Mouse (Mus musculus): ENCODE measurements around the gene Gimap8. TPM values are rescaled to one million over a fixed set of nuclear protein-coding genes. Genes with fewer than 3 reads are reported as not detected.
"Not testable (repeated sequence)": the region's sequence is repeated elsewhere in the genome, so short reads cannot be mapped to it uniquely, and the experiment has no call there.

Gimap8 gene
- polyA plus RNA-seq, 1 experiment from 2014 or later = 0.52 TPM

DNA sequence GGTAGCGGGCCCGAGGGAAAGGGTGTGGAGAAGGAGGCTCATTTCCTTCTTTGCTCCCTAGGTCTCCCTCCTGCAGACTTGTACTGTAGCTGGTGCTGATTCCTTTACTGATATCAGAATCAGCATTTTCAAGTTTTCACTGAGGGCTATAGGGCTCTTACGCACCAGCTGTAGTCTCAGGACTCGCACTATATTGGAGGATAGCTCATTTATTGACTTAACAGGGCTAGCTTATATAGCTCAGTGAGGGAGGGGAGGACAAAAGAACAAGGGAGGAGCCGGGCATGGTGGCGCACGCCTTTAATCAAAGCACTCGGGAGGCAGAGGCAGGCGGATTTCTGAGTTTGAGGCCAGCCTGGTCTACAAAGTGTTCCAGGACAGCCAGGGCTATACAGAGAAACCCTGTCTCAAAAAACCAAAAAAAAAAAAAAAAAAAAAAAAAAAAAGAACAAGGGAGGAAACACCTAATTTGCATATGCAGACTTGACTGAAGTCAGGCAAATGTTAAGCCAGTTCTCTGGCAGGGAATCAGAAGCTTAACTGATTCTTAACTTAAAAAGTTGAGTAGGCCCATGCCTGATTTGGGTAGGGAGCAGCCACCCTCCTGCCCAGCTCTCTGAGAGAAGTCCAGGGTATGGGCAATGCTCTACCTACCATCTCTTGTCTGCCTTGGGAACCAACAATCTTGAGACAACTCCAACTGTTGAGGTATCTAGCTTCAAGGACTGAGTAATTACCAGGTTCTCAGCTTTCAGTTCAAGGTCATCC is 27.4 kb downstream of the Gimap8 start:
- H3K4me1 ChIP-seq = 0 out of 2 replicates have a peak, but pooled peaks cover 2% of the 10 kb centered on the region
- no peak overlapping the region for H3K27ac ChIP-seq
- no peak overlapping the region for H3K4me3 ChIP-seq
- WGBS = 96% methylated on average over 9 of the region's 9 CpGs
- ATAC-seq (replicated peaks) = no peak
- no peak overlapping the region for H3K9ac ChIP-seq
- H3K9me3 ChIP-seq = no peaks in the 10 kb centered on the region
- no peak overlapping the region for H3K4me2 ChIP-seq
- H3K36me3 ChIP-seq (replicated peaks) = no peaks in the 10 kb centered on the region
- no peaks in the 10 kb centered on the region for H3K27me3 ChIP-seq (replicated peaks)

DNA sequence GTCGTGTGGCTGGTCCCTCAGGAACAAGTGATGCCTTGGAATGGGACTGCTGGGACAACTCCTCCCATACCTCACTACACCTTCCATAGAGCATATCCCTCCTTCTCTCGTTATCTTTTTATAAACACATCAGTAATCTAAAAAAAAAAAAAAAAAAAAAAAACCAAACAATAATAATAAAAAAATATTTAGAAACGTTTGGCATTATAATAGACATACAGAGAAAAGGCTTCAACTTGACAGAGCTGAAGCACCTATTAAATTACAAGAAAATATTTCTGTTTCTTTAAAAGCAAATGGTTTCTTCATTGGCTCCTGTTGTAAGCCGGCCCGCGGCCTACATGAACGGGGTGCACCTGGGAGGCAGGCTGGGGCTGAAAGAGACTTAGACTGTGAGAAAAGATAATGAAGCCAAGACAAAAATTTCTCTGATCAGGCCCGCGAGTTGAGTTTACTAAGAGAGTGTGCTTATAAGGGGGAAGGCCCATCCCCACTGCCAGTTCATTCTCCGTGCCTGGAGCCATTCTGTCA is 28.4 kb downstream of the Gimap8 start:
- Histone ChIP-seq H3K9me3 (no peaks in the 10 kb centered on the region), H3K36me3 (replicated peaks) (no peaks in the 10 kb centered on the region), H3K4me3 (0 out of 2 replicates have a peak overlapping the region, but pooled peaks have one; percentile 9), H3K4me1 (0 out of 2 replicates have a peak, but pooled peaks cover 2% of the 10 kb centered on the region), H3K4me2 (peak overlapping the region; percentile 31), H3K27me3 (replicated peaks) (no peaks in the 10 kb centered on the region), H3K9ac (no peak overlapping the region), H3K27ac (no peak overlapping the region)
- no peak for ATAC-seq (replicated peaks)
- WGBS = 46% methylated on average over 10 of the region's 10 CpGs

DNA sequence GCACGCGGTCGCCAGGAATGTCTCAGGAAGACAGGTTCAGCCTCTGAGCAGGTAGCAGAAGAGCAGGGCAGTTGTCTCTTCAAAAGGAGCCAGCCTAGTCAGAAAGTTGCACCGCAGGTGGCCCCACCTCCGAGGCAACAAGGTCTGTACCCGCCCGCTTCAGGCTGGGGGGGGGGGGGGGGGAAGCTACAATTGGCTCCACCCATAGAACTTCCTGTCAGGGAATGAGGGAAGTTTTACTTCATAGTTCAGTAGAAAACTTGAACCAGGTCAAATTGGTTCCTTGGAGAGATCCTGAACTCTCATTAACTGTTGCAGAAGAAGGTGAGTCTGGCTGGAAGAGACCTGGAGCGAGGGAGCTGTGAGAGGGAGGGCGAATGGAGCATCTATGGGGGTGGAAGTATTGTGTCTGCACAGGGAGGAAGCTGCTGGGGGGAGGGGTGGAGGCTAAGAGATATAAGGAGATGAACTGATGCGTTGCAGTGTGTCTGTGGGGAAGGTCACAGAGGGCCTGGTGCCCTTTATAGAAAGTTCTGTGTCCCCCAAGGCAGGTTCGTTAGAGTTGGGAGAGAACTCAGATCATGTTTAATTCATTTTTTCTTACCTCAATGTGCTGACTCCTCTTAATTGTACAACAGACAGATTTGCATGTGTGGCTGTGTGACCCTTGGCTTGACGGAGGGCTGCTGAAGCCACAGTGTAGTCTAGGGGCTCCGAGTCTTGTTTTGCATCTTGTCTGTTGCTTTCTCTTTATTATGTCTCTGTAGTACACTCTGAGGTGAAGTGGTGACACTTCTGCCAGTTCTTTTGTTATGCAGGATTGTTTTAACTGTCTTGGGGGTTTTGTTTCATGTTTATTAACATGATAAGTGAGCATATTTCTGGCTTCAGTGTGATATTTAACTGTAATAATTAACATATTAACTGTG is 29.2 kb downstream of the Gimap8 start, which contains the start of gene Gimap9:
Gene Gimap9, plus strand, starts transcription at position 199 of the 929 bp plus-strand sequence.
- no peak for ATAC-seq (replicated peaks)
- peak within 1 kb of the TSS; percentile 31 for H3K4me2 ChIP-seq
- 23% methylated on average over 11 of the region's 13 CpGs for WGBS

DNA sequence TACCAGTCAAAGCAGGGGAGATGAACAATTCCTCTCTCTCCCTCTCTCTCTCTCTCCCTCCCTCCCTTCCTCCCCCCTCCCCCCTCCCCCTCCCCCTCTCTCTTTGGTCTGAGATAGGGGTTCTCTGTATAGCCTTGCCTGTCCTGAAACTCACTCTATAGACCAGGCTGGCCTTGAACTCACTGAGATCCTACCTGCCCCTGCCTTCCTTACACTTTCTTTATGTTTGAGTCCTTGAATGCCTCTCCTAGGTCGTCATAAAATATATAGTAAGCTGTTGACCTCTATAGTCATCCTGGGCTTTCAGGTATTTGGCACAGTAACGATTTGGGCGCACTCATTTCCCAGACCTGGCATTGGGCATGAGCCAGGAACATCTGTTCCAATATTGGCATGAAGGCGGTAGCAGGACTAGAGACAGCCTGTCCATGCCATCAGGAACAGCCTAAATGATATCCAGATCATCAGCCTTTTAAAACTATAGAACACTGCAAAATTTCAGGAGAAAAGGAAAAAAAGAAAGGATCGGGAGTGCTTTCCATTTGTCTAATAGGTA is 29.9 kb downstream of the Gimap8 start:
- no peaks in the 10 kb centered on the region for H3K36me3 ChIP-seq (replicated peaks)
- no peaks in the 10 kb centered on the region for H3K9me3 ChIP-seq
- H3K27ac ChIP-seq = no peak overlapping the region
- H3K4me1 ChIP-seq = 0 out of 2 replicates have a peak, but pooled peaks cover 2% of the 10 kb centered on the region
- WGBS = 82% methylated on average over 5 of the region's 5 CpGs
- H3K4me2 ChIP-seq = no peak overlapping the region
- no peaks in the 10 kb centered on the region for H3K27me3 ChIP-seq (replicated peaks)
- no peak overlapping the region for H3K4me3 ChIP-seq
- no peak for ATAC-seq (replicated peaks)
- H3K9ac ChIP-seq = no peak overlapping the region

More for the DNA sequence above, 29.2 kb downstream of the Gimap8 start, which contains the start of gene Gimap9:
- Histone ChIP-seq H3K36me3 (replicated peaks) (no peaks in the 10 kb centered on the region), H3K4me3 (peak within 1 kb of the TSS; percentile 9; the same call in 1 of the 2 replicates), H3K4me1 (0 out of 2 replicates have a peak, but pooled peaks cover 2% of the 10 kb centered on the region), H3K9ac (no peak within 1 kb of the TSS), H3K27me3 (replicated peaks) (no peaks in the 10 kb centered on the region), H3K27ac (no peak within 1 kb of the TSS), H3K9me3 (no peaks in the 10 kb centered on the region)

DNA sequence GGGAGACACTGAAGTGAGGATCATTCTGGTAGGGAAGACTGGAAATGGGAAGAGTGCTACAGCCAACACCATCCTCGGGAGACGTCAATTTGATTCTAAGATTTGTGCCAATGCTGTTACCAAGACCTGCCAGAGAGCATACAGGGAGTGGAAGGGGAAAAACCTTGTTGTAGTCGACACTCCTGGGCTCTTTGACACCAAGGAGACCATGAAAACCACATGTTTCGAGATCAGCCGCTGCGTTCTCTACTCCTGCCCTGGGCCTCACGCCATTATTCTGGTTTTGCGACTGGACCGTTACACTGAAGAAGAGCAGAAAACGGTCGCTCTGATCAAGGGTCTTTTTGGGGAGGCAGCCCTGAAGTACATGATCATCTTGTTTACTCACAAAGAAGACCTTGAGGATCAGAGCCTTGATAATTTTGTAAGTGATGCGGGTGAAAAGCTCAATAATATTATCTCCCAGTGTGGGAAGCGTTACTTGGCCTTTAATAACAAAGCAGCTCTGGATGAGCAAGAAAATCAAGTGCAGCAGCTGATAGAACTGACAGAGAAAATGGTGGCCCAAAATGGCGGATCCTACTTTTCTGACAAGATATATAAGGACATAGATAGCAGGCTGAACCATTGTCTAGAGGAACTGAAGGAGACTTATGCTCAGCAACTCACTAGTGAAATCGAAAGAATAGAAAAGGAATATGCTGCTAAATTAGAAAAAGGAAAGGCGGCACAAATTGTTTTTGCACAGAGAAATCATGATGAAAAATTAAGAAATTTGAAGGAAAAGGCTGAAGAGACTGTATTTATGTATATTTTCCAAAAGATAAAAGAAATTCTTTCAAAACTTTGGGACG is 30.7 kb downstream of the Gimap8 start:
- H3K27me3 ChIP-seq (replicated peaks) = no peaks in the 10 kb centered on the region
- H3K9ac ChIP-seq = no peak overlapping the region
- 0 out of 2 replicates have a peak, but pooled peaks cover 2% of the 10 kb centered on the region for H3K4me1 ChIP-seq
- H3K4me2 ChIP-seq = no peak overlapping the region
- H3K27ac ChIP-seq = no peak overlapping the region
- ATAC-seq (replicated peaks) = no peak
- WGBS = 94% methylated on average over 17 of the region's 17 CpGs
- no peak overlapping the region for H3K4me3 ChIP-seq
- no peaks in the 10 kb centered on the region for H3K9me3 ChIP-seq
- no peaks in the 10 kb centered on the region for H3K36me3 ChIP-seq (replicated peaks)

DNA sequence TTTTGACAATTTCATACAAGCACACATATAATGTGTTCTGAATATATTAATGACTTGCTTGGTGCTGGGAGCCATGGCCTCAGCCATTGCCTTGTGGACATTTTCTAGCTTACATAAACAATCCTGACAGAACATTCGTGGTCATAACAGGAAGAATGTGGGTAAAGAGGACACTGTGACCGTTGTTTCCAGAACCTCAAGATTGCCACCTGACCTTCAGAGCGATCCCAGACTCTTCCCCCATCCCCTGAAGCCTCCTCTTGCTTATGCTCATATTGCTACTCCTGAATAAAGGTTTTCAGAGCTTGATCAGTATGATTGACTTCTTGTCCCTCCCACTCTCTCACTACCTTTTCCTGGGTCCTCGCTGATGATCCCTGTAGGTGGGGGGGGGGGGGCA is 31.4 kb downstream of the Gimap8 start:
- Histone ChIP-seq H3K9me3 (no peaks in the 10 kb centered on the region), H3K27me3 (replicated peaks) (no peaks in the 10 kb centered on the region), H3K4me1 (0 out of 2 replicates have a peak, but pooled peaks cover 2% of the 10 kb centered on the region), H3K4me2 (no peak overlapping the region), H3K27ac (no peak overlapping the region), H3K36me3 (replicated peaks) (no peaks in the 10 kb centered on the region), H3K4me3 (no peak overlapping the region), H3K9ac (no peak overlapping the region)
- 87% methylated on average over 4 of the region's 4 CpGs for WGBS
- ATAC-seq (replicated peaks) = no peak

DNA sequence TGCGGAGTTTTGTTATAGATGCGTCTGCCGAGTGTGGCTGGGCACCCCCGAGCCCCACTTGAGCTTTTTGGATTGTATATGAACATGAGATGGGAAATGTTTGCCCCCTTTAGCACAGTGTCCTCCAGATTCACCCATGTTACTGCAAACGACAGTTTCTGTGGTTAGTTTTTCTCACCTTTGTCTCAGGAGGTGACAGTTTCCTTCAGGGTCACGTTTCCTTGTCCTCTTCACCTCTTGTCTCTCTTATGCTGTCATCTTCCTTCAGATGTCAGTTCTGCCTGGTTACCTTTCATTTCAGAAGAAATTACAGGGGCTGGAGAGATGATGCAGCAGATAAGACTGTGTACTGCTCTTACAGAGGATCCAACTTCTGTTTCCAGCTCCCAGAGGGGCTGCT is 32.7 kb downstream of the Gimap8 start:
- H3K36me3 ChIP-seq (replicated peaks) = no peaks in the 10 kb centered on the region
- WGBS = 88% methylated on average over 6 of the region's 6 CpGs
- H3K4me3 ChIP-seq = no peak overlapping the region
- no peak overlapping the region for H3K9ac ChIP-seq
- no peaks in the 10 kb centered on the region for H3K9me3 ChIP-seq
- H3K4me1 ChIP-seq = 0 out of 2 replicates have a peak, but pooled peaks cover 2% of the 10 kb centered on the region
- H3K27me3 ChIP-seq (replicated peaks) = no peaks in the 10 kb centered on the region
- no peak overlapping the region for H3K4me2 ChIP-seq
- no peak overlapping the region for H3K27ac ChIP-seq
- ATAC-seq (replicated peaks) = no peak

DNA sequence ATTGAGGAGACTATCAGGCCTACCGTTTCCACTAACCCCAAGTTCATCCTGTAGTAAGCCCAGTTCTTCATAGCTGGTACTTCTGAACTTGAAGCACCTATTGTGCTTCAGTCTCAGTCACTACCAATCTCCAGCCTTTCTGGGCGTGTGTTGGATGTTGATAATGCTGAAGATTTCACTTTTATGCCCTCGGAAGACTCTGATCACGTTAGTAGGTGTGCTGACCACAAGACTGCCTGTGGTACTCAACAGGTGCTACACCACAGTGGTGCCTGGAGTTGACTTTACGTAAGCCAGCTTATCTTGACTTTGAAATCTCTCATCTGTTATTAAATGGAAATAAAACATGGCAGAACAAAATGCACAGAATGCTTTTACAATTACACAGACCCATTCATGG is 33.4 kb downstream of the Gimap8 start:
- H3K27me3 ChIP-seq (replicated peaks) = no peaks in the 10 kb centered on the region
- no peak overlapping the region for H3K27ac ChIP-seq
- 0 out of 2 replicates have a peak, but pooled peaks cover 2% of the 10 kb centered on the region for H3K4me1 ChIP-seq
- no peak overlapping the region for H3K4me3 ChIP-seq
- 84% methylated on average over 5 of the region's 5 CpGs for WGBS
- H3K9me3 ChIP-seq = no peaks in the 10 kb centered on the region
- H3K4me2 ChIP-seq = no peak overlapping the region
- no peaks in the 10 kb centered on the region for H3K36me3 ChIP-seq (replicated peaks)
- no peak overlapping the region for H3K9ac ChIP-seq
- no peak for ATAC-seq (replicated peaks)

DNA sequence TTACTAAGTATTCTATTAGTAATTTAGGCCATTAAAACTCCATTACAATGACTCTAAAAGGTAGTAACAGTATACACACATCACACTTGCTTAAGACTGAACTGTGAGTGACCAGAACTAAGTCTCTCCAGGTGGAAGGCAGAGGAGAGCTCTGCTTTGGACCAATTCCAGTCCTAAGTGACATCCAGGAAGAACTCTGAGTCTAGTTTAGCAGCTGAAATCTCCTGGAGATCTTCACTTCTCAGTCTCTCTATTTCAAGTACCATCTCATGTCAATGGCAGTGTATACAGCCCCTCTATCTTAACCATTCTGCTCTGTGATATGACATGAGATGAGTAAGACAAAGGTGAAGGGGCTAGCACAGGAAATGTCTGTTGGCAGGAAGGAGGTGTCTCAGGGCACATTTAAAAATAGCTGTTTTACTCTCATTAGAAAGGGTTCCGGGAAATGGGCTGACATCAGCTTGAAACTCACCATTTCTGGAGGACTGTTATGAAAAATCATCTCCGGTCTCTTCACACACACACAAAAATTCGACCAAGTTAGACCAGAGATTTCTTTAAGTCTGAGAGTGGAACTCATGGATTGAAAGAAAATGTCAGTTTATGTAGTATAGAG is 34.5 kb downstream of the Gimap8 start:
- no peak overlapping the region for H3K9ac ChIP-seq
- H3K4me2 ChIP-seq = no peak overlapping the region
- WGBS = 78% methylated on average over 3 of the region's 3 CpGs
- no peaks in the 10 kb centered on the region for H3K4me1 ChIP-seq
- H3K36me3 ChIP-seq (replicated peaks) = no peaks in the 10 kb centered on the region
- no peak for ATAC-seq (replicated peaks)
- H3K27ac ChIP-seq = no peak overlapping the region
- H3K9me3 ChIP-seq = no peaks in the 10 kb centered on the region
- no peak overlapping the region for H3K4me3 ChIP-seq
- H3K27me3 ChIP-seq (replicated peaks) = no peaks in the 10 kb centered on the region

DNA sequence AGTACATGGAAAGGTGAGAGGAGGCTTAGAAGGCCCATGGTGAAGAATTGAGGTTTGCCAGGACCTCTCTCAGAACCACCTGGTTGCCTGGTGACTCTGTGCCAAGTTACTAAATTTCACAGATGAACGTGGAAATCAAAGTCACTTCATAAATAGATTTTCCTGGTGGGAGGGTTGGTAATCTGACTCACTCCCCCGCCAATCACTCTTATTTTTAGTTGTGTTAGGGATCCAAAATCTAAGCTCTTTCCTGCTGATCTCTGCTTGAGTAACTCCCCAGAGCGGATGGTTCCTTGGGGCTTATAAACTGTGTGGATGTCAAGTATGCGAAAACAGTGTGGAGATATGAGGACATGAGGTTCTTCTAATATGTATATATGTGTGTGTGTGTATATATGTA is 35.2 kb downstream of the Gimap8 start:
- Histone ChIP-seq H3K4me2 (no peak overlapping the region), H3K36me3 (replicated peaks) (no peaks in the 10 kb centered on the region), H3K4me3 (no peak overlapping the region), H3K9ac (no peak overlapping the region), H3K27me3 (replicated peaks) (no peaks in the 10 kb centered on the region), H3K4me1 (no peaks in the 10 kb centered on the region), H3K9me3 (no peaks in the 10 kb centered on the region), H3K27ac (no peak overlapping the region)
- no peak for ATAC-seq (replicated peaks)
- WGBS = 82% methylated on average over 4 of the region's 4 CpGs

DNA sequence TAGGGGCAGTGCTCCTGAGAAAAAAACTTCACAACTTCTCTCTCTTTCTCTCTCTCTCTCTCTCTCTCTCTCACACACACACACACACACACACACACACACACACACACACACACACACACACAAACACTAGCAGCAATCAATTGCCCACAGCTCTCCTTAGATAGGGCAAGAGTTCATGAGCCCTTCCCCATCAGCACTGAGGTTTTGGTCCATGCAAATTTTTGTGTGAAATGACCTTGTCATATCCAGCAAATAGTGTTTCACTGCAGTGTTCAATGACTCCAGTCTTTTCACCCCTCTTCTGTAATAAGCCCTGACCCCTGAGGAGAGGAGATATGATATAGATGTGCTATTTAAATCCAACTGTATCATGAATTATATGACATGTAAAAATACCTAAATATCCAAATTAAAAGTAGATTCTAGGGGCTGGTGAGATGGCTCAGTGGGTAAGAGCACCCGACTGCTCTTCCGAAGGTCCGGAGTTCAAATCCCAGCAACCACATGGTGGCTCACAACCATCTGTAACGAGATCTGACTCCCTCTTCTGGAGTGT is 36.3 kb downstream of the Gimap8 start:
- H3K27me3 ChIP-seq (replicated peaks); H3K4me3 ChIP-seq; H3K4me1 ChIP-seq; H3K27ac ChIP-seq; H3K9me3 ChIP-seq; H3K9ac ChIP-seq; H3K36me3 ChIP-seq (replicated peaks); ATAC-seq (replicated peaks); H3K4me2 ChIP-seq: not testable (repeated sequence)
- WGBS = 94% methylated on average over 4 of the region's 4 CpGs

All from midbrain, embryonic 15.5 days (tissue).